Mouse (Mus musculus) neutrophil, adult 5-6 weeks (primary cell): Measurements from ENCODE around the gene Tuba1c. TPM values are rescaled to one million over a fixed set of nuclear protein-coding genes. Genes with fewer than 3 reads are reported as not detected.

Experiments used
- ATAC-seq: fragments of 151-379, 151-347 bp; 2 replicates; pipeline ENCODE4 v1.8.0; 2017; ENCODE audit warnings: mild to moderate bottlenecking, moderate TSS enrichment; ENCODE audit not compliant: insufficient number of reproducible peaks, poor library complexity, low FRiP score, severe bottlenecking; ENCODE audit errors: extremely low read depth
- total RNA-seq: library from RNA; stranded (forward); fragments of 200-1000 nt; gene quantifications from 2 replicates; pipeline ENCODE4 v1.2.3, GENCODE M21; 2017

Gene Tuba1c
- total RNA-seq, 1 experiment from 2014 or later: 42.7 TPM

GRCm38 (mm10) chr15:99084618-99085017, 54.9 kb downstream of the Tuba1c start:
- no peak for ATAC-seq

- no peak for ATAC-seq
Measured at GRCm38 (mm10) chr15:99085997-99086396, 56.3 kb downstream of the Tuba1c start.

GRCm38 (mm10) chr15:99087253-99088075, 57.8 kb downstream of the Tuba1c start, which contains the start of gene C1ql4:
TSS of gene C1ql4 (minus strand) at chr15:99087817.
- no peak for ATAC-seq

Other genes with a start within 250 kb of the Tuba1c start
- gene Wnt1, start 240.0 kb upstream of the Tuba1c start, total RNA-seq: not detected in 2 replicates
- 0.12 and 0.25 TPM in 2 replicates for gene Ddn, start 220.4 kb upstream of the Tuba1c start, total RNA-seq
- 107 and 111 TPM in 2 replicates for gene Prkag1, start 198.4 kb upstream of the Tuba1c start, total RNA-seq
- gene Kmt2d, start 158.7 kb upstream of the Tuba1c start, total RNA-seq: 95.0 and 109 TPM in 2 replicates
- gene Rhebl1, start 135.4 kb upstream of the Tuba1c start, total RNA-seq: 18.3 and 20.0 TPM in 2 replicates
- gene Dhh, start 131.4 kb upstream of the Tuba1c start, total RNA-seq: 0.70 TPM in 1 of 2 replicates, not detected in the other
- 144 and 182 TPM in 2 replicates for gene Lmbr1l, start 111.7 kb upstream of the Tuba1c start, total RNA-seq
- 88.6 and 108 TPM in 2 replicates for gene Tuba1b, start 95.3 kb upstream of the Tuba1c start, total RNA-seq
- gene Gm49450, start 76.3 kb upstream of the Tuba1c start, total RNA-seq: 27.1 and 50.0 TPM in 2 replicates
- 92.1 and 114 TPM in 2 replicates for gene Tuba1a, start 76.2 kb upstream of the Tuba1c start, total RNA-seq
- gene Prph, start 25.3 kb downstream of the Tuba1c start, total RNA-seq: not detected in 2 replicates
- 0.23 TPM in 1 of 2 replicates, not detected in the other for gene Troap, start 44.7 kb downstream of the Tuba1c start, total RNA-seq
- not detected in 2 replicates for gene C1ql4, start 57.9 kb downstream of the Tuba1c start, total RNA-seq
- gene Dnajc22, start 63.3 kb downstream of the Tuba1c start, total RNA-seq: not detected in 2 replicates
- not detected in 2 replicates for gene Spats2, start 96.0 kb downstream of the Tuba1c start, total RNA-seq
- gene Kcnh3, start 195.0 kb downstream of the Tuba1c start, total RNA-seq: 0.12 TPM in 1 of 2 replicates, not detected in the other
- 37.9 and 43.1 TPM in 2 replicates for gene Mcrs1, start 222.1 kb downstream of the Tuba1c start, total RNA-seq